Mouse (Mus musculus): Measurements from ENCODE around the gene Igf2r.

GRCm38 (mm10) chr17:12808851-12809250, 39.4 kb upstream of the Igf2r start:
- TF ChIP-seq CTCF (IDR thresholded peaks at IDR 0.05; ENCODE audit: borderline replicate concordance, control insufficient read depth, extremely low read depth, insufficient read depth, low read length, poor library complexity) = no peak
- TF ChIP-seq POLR2A (IDR thresholded peaks at IDR 0.05; ENCODE audit: control insufficient read depth, extremely low read depth, insufficient read depth, low read length, poor library complexity) = no peak
